ENCODE assay signal across 12 mouse cellular contexts in genomic region chr17:31840423-31841003, GRCm38 (mm10). TPM values are rescaled to one million over a fixed set of nuclear protein-coding genes. Genes with fewer than 3 reads are reported as not detected.
A peak's percentile ranks its signal among the peaks of the same experiment; 100 is the strongest.
DNase-seq lines count a peak whose midpoint lies in the region; ATAC-seq and TF ChIP-seq lines count a peak whose summit lies in the region.
"Had no signal": no experiment of that assay in that cellular context is flagged by ENCODE, and none has a peak within 500 bp of the region (broad histone marks: within the 10 kb centered on the region; RNA-seq: fewer than 3 reads in every experiment).

No protein-coding gene starts in this region.

- WGBS in liver, postnatal 0 days (ENCODE audit: insufficient replicate concordance), result 31% methylated on average over 6 of the region's 6 CpGs
- WGBS in liver, embryonic 11.5 days, result 55% methylated on average over 6 of the region's 6 CpGs
- 80% methylated on average over 6 of the region's 6 CpGs for WGBS in intestine, embryonic 16.5 days

- no peak overlapping the region for H3K9ac ChIP-seq in liver, postnatal 0 days (replicated peaks)
- no peak overlapping the region for H3K9ac ChIP-seq in liver, embryonic 11.5 days (ENCODE audit: low read depth, low read length)
- H3K9ac ChIP-seq in ES-Bruce4 (ENCODE audit: low read depth, poor library complexity, severe bottlenecking), result no peak overlapping the region
- H3K9ac ChIP-seq in intestine, embryonic 16.5 days (ENCODE audit: low read depth, low read length), result no peak overlapping the region
- H3K9ac ChIP-seq: heart, embryonic 13.5 days had no signal

- TF ChIP-seq EP300 in liver, postnatal 0 days (IDR thresholded peaks at IDR 0.05; ENCODE audit: low read depth), result no peak
- no peak for TF ChIP-seq EP300 in ES-Bruce4 (IDR thresholded peaks at IDR 0.05; ENCODE audit: insufficient read depth, low read depth, low read length)

- peaks cover 68% of the 10 kb centered on the region for H3K4me1 ChIP-seq in liver, postnatal 0 days (ENCODE audit: insufficient read depth)
- H3K4me1 ChIP-seq in liver, embryonic 11.5 days (replicated peaks; ENCODE audit: control insufficient read depth, insufficient read depth, low read length), result peaks cover 14% of the 10 kb centered on the region
- peaks cover 9% of the 10 kb centered on the region for H3K4me1 ChIP-seq in ES-Bruce4 (ENCODE audit: control insufficient read depth, insufficient read depth, low read length)
- H3K4me1 ChIP-seq in intestine, embryonic 16.5 days (ENCODE audit: control insufficient read depth, insufficient read depth, low read length), result peaks cover 31% of the 10 kb centered on the region

- H3K9me3 ChIP-seq in liver, postnatal 0 days (ENCODE audit: low read length), result no peaks in the 10 kb centered on the region
- H3K9me3 ChIP-seq in liver, embryonic 11.5 days (ENCODE audit: control insufficient read depth, low read length), result no peaks in the 10 kb centered on the region
- 0 out of 2 replicates have a peak, but pooled peaks cover 4% of the 10 kb centered on the region for H3K9me3 ChIP-seq in ES-Bruce4 (replicated peaks; ENCODE audit: control insufficient read depth, insufficient read depth, low read length, poor library complexity, severe bottlenecking)
- H3K9me3 ChIP-seq in intestine, embryonic 16.5 days (ENCODE audit: control insufficient read depth, low read length), result peaks cover 4% of the 10 kb centered on the region; the same call in 1 of the 2 replicates
- H3K9me3 ChIP-seq: heart, embryonic 13.5 days had no signal

- H3K4me2 ChIP-seq in liver, postnatal 0 days (ENCODE audit: low read depth, low read length), result no peak overlapping the region
- H3K4me2 ChIP-seq in liver, embryonic 11.5 days, result no peak overlapping the region
- H3K4me2 ChIP-seq in intestine, embryonic 16.5 days (ENCODE audit: low read depth, low read length), result no peak overlapping the region
- H3K4me2 ChIP-seq: heart, embryonic 13.5 days had no signal

- H3K27me3 ChIP-seq in liver, postnatal 0 days (ENCODE audit: insufficient read depth, low read length), result no peaks in the 10 kb centered on the region
- H3K27me3 ChIP-seq in liver, embryonic 11.5 days (replicated peaks; ENCODE audit: control insufficient read depth, insufficient read depth, low read length), result no peaks in the 10 kb centered on the region
- H3K27me3 ChIP-seq in ES-Bruce4 (ENCODE audit: control insufficient read depth, insufficient read depth, low read length, poor library complexity, severe bottlenecking), result no peaks in the 10 kb centered on the region
- no peaks in the 10 kb centered on the region for H3K27me3 ChIP-seq in intestine, embryonic 16.5 days (replicated peaks; ENCODE audit: control insufficient read depth, insufficient read depth, low read length)
- H3K27me3 ChIP-seq: heart, embryonic 13.5 days had no signal

- H3K4me3 ChIP-seq in liver, postnatal 0 days (ENCODE audit: low read depth, low read length), result no peak overlapping the region
- H3K4me3 ChIP-seq in liver, embryonic 11.5 days (ENCODE audit: low read depth, low read length), result no peak overlapping the region
- H3K4me3 ChIP-seq in ES-Bruce4 (ENCODE audit: low read depth, low read length), result no peak overlapping the region
- H3K4me3 ChIP-seq in intestine, embryonic 16.5 days (ENCODE audit: low read length), result no peak overlapping the region
- H3K4me3 ChIP-seq: heart, embryonic 13.5 days; midbrain, embryonic 10.5 days had no signal

- DNase-seq in liver, postnatal 0 days, result no peak
- no peak for DNase-seq in liver, embryonic 11.5 days (ENCODE audit: low spot score)
- peak; percentile 88 for DNase-seq in induced T-regulatory cell, adult 2 months (ENCODE audit: low read depth)
- peak; percentile 78 for DNase-seq in thymus, postnatal 0 days (ENCODE audit: low spot score)
- no peak for DNase-seq in left cerebral cortex, adult 11 months (ENCODE audit: low spot score)
- DNase-seq in kidney, adult 11 months, result no peak
- DNase-seq: cerebellum, postnatal 36 days; kidney, adult 18-20 months had no signal

- peak overlapping the region; percentile 80 for H3K27ac ChIP-seq in liver, postnatal 0 days (ENCODE audit: low read depth)
- no peak overlapping the region for H3K27ac ChIP-seq in liver, embryonic 11.5 days (ENCODE audit: low read depth, low read length)
- peak overlapping the region; percentile 54; the same call in 1 of the 2 replicates for H3K27ac ChIP-seq in ES-Bruce4 (ENCODE audit: insufficient read depth, low read length)
- H3K27ac ChIP-seq in intestine, embryonic 16.5 days (ENCODE audit: low read length), result no peak overlapping the region
- H3K27ac ChIP-seq: heart, embryonic 13.5 days; midbrain, embryonic 10.5 days had no signal

- TF ChIP-seq CTCF in liver, postnatal 0 days (IDR thresholded peaks at IDR 0.05; ENCODE audit: low read depth), result no peak
- no peak for TF ChIP-seq CTCF in ES-Bruce4 (IDR thresholded peaks at IDR 0.05; ENCODE audit: low read depth, low read length)

- no peak for ATAC-seq in liver, postnatal 0 days
- ATAC-seq in liver, embryonic 11.5 days (replicated peaks; ENCODE audit: low FRiP score), result no peak
- ATAC-seq in intestine, embryonic 16.5 days, result no peak

- no peak for TF ChIP-seq POLR2A in ES-Bruce4 (IDR thresholded peaks at IDR 0.05; ENCODE audit: insufficient read depth, low read length)

- H3K36me3 ChIP-seq in liver, postnatal 0 days (replicated peaks; ENCODE audit: insufficient read depth, low read length), result peaks cover 14% of the 10 kb centered on the region
- H3K36me3 ChIP-seq in liver, embryonic 11.5 days (ENCODE audit: control insufficient read depth, insufficient read depth, low read length), result peaks cover 9% of the 10 kb centered on the region
- peaks cover 3% of the 10 kb centered on the region for H3K36me3 ChIP-seq in ES-Bruce4 (ENCODE audit: control insufficient read depth, insufficient read depth, low read length, poor library complexity, severe bottlenecking)
- no peaks in the 10 kb centered on the region for H3K36me3 ChIP-seq in intestine, embryonic 16.5 days (ENCODE audit: control insufficient read depth, insufficient read depth, low read length)

RNA-seq across cellular contexts. Expression of gene Sik1, which starts 15.1 kb away (rescaled TPM):
- polyA plus RNA-seq in liver, postnatal 0 days (2015; fragmentation: Nextera tagmentation; extraction: Ambion mirVana), result 7.8 and 8.1 TPM in 2 replicates
- polyA plus RNA-seq in liver, embryonic 11.5 days (2014; fragmentation: Nextera tagmentation; extraction: Ambion mirVana), result 10.4 and 11.2 TPM in 2 replicates
- polyA plus RNA-seq in ES-Bruce4 (2011; ENCODE audit: insufficient read depth, insufficient read length, low read depth, missing spikeins), result 45.1 and 48.4 TPM in 2 replicates
- polyA plus RNA-seq in thymus, postnatal 0 days (2015; fragmentation: Nextera tagmentation; extraction: Ambion mirVana), result 12.4 and 14.2 TPM in 2 replicates
- 5.7 and 5.8 TPM in 2 replicates for polyA plus RNA-seq in intestine, embryonic 16.5 days (2015; fragmentation: Nextera tagmentation; extraction: Ambion mirVana)

Comparison
In these comparisons a context has a peak if more than half of its experiments do, and no peak if none do; other contexts are left out.
1. H3K27ac ChIP-seq: peak in liver, postnatal 0 days (single experiment) and ES-Bruce4 (single experiment); none in liver, embryonic 11.5 days (single experiment) and intestine, embryonic 16.5 days (single experiment).
2. DNase-seq: peak in induced T-regulatory cell, adult 2 months (single experiment) and thymus, postnatal 0 days (single experiment); none in liver, postnatal 0 days (single experiment), liver, embryonic 11.5 days (single experiment), left cerebral cortex, adult 11 months (single experiment) and kidney, adult 11 months (single experiment).